Mouse (Mus musculus): ENCODE measurements around the gene Luc7l.

Luc7l gene

DNA sequence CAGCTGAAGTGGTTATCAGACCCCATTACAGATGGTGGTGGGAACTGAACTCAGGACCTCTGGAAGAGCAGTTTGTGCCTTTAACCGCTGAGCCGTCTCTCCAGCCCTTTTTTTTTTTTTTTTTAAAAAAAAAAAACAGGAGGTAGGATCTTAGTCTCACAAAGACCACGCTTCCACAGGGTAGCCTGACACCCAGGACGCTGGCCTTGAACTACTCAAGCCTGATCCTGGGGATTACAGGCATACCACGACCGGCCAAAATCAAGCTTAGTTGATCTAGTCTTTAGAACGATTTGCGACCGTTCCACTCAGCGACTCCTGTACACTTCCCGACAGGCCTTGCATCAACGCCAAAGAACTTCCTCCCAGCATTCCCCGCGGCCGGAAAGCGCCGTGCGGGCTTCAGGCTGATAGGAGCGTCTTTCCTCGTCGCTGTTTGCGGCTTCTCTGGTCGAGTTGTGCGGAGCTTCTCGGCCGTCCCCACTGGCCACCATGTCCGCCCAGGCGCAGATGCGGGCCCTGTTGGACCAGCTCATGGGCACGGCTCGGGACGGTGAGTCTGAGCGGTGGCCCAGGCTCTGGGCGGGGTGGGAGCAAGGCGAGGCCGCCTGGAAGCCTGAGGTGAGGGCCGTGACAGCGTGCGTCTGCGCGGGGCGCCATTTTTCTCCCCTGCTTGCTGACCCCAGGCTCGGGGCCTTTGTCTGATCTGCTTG is at the start of gene Luc7l:
Gene Luc7l, plus strand, starts transcription at position 358 of the 713 bp plus-strand sequence.
- peak; percentile 97 for DNase-seq (ENCODE audit: low spot score)

DNA sequence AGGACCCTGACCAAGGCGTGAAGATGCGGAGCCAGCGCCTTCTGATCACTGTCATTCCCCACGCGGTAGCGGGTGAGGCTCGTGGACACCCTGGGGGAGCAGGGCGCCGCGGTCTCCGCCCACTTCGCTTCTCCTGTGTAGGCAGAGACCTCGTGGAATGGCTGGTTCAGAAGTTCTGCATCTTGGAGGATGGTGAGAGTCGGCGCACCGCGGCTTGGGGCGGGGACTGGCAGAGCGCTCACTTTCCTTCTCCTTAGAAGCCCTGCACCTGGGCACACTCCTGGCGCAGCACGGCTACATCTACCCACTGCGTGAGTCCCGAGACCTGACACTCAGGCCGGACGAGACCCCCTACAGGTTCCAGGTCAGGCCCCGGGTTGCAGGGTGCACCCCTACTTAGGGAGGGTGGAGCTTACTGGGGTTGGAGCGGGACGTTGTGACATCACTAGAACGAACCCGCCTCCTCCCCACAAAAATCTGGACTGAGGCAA is 49.3 kb upstream of the Luc7l start:
- DNase-seq (ENCODE audit: low spot score), result no peak

DNA sequence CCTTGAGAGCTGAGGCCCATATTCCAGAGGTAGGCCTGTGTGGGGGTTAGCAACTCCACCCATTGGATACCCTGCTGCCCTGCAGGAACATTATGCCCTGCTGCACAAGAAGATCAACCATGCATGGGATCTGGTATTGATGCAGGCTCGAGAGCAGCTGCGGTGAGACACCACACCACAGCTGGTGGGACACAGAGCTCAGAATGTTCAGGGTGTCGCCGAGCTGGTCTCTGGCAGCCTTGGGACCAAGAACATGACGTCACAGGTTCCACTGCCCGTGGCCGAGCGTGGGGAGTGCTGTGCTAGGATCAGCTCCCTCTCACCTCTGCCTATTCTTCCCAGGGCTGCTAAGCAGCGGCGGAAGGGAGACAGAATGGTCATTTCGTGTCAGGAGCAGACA is 47.9 kb upstream of the Luc7l start:
- DNase-seq (ENCODE audit: low spot score), result peak; percentile 36

DNA sequence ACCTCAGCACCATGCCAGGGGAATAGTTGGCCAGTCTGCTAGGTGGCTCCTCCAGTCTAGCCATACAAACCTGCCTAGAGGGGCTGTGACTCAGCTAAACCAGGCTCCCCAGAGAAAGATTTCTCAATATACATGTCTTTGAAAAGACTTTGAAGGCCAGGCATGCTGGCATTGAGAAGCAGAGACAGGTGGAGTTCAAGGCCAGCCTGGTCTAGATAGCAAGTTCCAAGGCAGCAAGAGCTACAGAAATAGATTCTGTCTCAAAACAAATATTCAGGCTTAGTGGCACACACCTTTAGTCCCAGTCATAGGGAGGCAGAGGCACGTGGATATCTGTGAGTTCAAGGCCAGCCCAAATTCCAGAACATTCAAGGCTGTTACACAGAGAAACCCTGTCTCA is 46.3 kb upstream of the Luc7l start:
- no peak for DNase-seq (ENCODE audit: low spot score)

DNA sequence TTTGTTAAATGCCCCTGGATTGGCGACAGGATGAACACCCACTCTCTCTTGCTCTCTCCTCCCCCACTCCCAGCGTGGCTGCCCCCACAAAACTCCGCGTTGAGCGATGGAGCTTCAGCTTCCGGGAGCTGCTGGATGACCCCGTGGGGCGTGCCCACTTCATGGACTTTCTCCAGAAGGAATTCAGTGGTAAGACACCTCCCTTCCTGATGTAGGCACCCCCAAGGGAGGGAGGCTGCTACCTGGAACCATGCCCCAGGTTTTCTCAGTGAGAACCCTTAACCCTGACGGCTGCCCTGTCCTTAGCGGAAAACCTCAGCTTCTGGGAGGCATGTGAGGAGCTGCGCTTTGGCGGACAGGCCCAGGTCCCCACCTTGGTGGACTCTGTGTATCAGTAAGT is 45.0 kb upstream of the Luc7l start, which contains the start of gene Arhgdig:
Gene Arhgdig, minus strand, starts transcription at position 101 of the 400 bp plus-strand sequence.
- no peak for DNase-seq (ENCODE audit: low spot score)

DNA sequence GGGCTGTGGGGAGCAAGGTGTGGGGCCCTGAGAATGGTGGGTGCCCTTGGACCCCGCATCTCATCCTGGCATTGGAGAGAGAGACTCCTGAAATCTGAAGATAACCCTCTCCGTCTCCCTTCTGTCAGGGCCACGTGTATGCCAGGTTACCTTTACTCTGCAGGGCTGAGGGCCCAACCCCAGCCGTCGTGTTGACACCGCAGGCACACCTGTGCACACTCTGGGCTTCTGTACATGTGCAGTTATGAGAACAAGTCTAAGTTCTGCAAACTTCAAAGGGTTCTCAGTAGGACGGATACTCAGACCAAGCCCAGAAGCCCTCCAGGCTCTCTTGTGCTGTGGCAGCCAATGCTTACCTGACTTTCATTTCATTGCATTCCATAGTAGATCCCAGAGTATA is 40.5 kb upstream of the Luc7l start:
- no peak for DNase-seq (ENCODE audit: low spot score)

DNA sequence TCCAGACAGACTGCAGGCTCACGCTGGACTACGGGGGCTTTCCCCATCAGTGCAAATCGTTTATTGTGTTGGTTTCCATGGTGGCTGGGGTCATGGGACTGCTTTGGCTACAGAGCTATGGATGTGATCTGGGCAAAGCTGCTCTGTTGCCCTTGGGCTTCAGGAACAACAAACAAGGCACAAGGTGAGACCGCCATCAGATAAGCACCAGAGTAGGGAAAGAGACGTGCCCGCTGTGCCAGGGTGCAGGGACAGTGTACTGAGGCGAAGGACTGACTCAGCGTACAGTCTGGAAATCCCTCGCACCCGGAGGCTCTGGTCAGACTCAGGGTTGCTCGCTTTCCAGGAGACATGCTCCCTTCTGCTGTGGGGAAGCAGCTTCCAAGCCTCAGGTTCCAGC is 40.0 kb upstream of the Luc7l start:
- DNase-seq (ENCODE audit: low spot score), result no peak

DNA sequence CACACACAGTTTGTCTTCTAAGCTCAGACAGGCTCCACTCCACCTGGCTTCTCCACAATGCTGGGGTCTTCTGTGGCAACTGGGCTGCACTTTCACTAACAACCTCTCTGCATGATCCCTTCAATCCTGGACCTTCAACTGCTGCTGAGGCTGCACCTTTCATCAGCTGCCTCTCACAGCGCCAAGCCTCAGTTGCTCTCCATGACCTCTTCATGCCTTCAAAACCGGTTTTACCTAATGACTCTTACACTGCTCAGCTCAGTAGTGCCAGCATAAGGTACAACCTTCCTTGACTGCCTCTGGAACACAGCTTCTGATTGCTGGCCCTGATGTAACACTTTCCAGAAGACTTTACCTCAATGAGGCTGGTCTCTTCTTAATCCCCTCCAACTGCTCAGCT is 31.2 kb upstream of the Luc7l start:
- no peak for DNase-seq (ENCODE audit: low spot score)

DNA sequence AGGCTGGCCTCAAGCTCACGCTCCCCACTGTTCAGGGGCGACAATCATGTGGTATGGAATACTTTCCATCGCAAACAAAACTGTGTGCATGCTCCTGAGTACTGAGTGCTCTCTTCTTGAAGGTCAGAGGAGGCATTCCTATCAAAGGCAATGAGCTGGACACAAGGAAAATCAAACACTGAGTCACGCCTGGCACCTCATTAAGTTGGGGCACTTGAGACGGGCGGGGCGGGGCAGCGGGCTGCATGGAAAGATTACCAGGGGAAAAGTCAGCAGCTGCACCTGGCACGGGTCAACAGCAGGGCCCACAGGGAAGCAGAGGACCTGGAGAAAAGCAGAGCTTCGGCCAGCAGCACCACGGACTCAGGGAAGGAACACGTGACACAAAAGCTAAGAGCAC is 27.5 kb upstream of the Luc7l start:
- DNase-seq (ENCODE audit: low spot score), result no peak

DNA sequence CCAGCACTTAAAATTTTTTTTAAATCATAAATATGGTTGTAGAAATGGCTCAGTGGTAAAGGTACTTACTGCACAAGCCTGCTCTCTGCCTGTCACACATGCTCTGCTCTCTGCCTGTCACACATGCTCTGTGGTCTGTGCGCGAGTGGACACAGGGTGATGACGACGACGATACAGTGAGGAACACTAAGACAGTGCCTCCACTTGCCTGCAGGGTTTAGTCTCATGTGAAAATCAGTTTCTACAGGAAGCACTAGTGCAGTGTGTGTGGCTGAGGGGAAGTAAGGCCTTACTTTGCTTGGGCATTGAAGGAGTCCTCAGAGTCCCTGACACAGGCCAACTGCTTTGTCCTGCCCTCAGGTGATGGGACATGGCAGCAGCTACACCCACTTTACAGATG is 22.9 kb upstream of the Luc7l start:
- no peak for DNase-seq (ENCODE audit: low spot score)

DNA sequence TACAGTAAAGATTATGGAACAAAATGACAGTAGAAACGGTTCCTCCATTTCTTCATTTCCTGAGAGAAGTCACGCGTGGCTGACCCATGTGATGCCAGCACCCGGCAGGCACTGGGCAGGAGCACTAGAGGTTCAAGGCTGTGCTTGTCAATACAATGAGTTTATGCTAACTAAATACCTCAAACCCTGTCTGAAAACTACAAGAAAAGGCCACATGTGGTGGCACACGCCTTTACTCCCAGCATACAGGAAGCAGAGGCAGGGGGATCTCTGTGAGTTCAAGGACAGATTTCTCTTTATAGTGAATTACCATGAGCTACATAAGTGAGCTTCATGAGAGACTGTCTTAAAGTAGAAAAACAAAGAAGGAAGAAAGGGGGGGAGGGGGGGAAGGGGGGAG is 21.5 kb upstream of the Luc7l start:
- DNase-seq (ENCODE audit: low spot score), result no peak

DNA sequence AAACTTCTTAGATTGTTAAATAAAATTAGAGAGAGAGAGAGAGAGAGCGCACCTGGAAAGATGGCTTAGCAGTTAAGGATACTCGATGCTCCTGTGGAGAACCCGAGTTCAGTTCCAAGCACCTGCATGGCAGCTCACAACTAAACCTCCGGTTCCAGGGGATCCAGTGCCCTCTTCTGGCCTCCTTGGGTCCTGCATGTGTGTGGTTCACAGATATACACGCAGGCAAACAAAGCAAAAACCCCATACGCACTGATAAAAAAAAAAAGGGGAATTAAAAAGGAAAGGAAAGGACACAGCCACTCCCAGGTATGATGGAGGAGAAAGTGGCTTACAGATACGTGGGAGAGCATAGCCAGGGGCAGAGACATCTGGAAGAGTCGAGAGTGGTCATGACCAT is 19.8 kb upstream of the Luc7l start:
- no peak for DNase-seq (ENCODE audit: low spot score)

DNA sequence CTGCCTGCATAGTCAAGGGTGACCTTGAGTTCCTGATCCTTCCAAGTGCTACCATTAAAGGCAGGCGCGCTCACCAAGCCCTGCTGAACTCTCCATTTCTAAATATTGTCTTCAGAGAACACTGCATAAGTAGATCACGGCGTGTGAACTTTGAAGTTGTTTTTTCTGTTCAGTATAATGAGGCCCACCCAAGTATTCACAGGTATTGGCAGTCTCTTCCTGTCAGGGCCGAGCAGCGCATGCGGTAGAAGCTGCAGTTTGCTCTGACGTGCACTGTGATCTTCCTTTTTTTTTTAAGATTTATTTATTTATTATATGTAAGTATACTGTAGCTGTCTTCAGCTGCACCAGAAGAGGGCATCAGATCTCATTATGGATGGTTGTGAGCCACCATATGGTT is 18.3 kb upstream of the Luc7l start:
- no peak for DNase-seq (ENCODE audit: low spot score)

DNA sequence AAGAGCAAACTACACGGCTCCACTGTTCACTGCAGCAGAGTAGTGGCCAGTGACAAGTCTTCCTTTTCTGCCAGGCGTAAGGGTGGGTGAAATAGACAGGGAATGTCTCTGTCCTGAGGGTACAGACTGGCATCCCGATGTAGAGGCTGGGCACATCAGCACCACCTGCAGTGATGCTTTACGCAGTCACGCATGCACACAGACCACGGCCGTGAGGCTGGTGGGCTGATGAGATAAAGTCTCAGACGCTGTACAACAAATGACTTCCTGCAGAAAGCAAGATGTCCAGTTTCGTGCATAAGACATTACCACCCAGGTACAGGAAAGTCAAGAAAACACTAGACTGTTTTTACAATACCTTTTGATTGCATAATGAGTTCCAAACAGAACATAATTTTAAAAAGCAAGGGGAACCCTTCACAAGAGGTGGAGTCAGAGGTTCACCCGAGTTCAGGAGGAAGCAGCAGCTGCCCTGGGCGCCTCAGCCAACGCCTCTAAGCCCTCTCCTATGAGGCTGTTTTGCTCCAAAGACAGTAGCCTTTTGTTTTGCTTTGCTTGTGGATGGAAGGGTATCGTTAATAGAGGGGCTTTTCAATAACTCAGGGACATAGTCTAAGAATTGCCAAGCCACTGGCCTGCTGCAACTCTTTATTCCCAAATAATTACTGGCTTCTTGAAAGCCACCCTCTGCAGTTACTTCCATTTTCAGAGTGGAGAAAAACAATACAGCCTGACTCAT is 17.4 kb upstream of the Luc7l start:
- peak; percentile 34 for DNase-seq (ENCODE audit: low spot score)

DNA sequence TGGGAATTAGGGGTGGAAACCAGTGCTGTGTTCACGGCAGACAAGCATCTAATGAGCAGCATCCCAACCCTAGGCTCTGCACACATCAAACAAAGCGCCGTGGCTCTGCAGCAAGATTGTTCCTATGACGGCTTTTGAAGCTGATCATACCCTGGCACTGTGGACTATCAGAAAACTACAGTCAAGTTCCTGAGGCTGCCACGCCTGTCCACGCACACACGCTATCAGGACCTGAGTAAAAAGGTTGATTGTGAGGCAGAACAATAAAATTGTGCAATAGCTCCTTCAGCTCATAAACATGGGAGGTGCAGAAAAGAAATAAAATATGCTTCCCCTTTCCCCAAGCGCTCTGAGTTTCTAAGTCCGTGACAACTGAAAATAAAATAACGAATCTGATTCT is 15.0 kb upstream of the Luc7l start:
- no peak for DNase-seq (ENCODE audit: low spot score)

DNA sequence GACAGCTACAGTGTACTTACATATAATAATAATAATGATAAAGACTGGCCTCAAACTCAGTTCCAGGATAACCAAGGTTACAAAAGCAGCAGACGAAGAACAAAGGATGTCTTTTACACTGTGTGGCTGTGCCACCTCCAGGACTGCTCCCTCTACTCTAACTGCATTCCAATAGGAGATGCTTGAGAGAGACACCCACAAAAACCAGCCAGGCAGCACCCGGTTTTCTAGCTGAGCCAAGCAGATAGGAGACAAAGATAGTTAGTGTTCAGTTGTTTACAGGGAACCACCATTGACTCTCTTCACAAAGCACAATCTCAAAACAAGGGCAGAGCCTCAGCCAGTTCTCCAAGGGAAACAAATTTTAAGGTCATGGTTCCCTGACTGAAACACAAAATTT is 13.1 kb upstream of the Luc7l start:
- no peak for DNase-seq (ENCODE audit: low spot score)

DNA sequence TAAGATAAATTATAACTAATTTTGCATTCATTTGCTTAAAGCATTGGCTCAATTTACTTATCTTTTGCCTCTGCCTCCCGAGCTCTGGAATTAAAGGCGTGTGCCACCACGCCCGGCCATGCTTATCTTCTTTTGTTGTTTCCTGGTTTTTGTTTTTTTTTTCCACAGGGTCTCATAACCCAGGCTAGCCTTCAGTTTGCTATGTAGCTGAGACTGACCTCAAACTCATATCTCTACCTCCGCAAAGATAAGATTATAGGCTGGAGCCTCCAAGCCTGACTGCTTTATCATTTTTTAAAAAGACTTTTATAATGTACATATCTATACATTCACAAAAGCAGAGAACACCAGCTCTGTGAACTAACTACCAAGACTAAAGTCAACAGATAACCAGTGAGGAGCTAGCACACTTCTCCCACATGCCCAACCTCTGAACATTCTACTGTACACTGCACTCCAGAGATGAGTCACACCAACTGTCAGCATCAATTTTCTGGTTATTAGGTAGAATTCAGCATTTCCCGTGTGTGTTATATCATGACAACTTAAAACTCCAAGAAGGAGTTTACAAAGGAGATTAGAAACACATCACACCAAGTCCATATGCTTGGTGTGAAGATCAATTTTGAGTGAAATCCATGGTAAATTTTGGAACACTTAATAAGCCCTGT is 12.4 kb upstream of the Luc7l start:
- no peak for DNase-seq (ENCODE audit: low spot score)

DNA sequence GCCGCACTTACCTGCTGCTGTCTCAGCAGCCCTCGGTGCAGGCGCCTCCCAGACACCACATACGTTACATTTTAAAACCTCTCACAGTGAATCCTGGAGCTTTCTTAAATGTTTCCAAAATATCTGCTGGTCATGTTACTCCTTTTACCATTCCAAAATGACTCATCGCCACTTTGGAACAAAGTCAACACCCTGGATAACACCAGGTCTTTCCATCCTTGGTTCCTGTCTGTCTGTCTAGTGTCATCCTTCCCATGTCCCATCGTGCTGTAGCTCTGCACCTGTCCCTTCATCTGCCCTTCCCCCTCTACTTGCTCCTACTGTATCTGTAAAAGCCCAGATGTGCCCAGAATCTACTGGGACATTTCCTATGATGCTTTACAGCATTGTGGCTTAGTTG is 11.7 kb upstream of the Luc7l start:
- DNase-seq (ENCODE audit: low spot score), result no peak

DNA sequence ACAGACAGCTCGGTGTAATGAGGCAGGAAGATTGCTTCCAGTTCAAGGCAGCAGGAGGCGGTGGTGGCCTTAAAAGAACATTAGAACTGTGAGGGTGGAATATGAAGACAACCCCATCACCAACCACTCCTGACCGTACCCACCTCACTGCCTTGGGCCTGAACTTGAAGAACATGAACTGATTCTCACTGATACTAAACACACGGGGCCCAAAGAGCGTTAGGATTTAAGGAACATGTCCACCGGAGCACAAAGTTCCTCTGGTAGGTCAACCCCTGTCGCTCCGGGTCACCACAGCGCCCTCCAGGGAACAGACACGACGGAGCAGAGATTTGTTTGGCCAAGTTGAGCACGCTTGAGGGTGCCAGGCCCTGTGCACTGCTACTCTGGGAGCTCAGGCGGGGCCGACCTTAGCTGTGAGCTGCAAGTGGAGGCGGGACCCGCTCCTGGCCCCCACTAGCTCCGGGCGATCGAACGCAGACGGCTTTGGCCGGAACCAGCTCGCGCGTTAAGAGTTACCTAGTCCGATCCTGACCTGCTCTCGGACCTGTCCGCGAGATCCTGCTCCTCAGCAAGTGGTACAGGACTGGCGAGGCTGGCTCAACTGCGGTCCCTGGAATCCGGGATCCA is 9.1 kb upstream of the Luc7l start:
- DNase-seq (ENCODE audit: low spot score), result peak; percentile 73

DNA sequence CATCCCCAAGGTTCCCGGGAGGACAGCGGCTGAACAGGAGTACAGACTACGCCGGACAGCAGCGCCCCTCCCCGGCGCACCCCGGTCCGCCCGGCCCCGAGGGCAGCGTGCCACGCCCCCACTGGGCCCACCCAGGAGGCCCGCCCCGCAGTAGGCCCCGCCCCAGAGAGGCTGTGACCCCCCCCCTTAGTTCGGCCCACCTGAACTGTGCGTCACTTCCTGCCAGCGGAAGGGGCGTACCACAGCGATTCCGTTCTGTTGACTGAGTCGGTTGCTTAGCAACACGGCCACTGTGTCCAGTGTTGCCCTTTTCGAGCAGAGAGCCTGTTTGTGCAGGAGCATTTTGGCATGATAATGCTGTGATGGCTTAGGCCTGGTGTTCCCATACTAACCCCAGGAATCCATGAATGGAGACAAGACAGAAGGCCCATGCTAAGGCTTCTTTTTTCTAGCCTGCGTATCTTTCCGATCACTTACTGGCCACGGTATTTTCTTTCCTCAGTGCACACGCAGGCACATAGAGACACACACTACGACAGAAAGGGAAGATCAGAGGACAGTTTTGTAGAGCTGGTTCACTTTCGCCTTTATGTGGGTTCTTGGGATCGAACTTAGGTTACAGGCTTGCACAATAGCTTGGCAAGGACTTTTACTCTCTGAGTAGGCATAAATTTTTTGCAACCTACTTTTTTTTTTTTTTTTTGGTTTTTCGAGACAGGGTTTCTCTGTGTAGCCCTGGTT is 8.4 kb upstream of the Luc7l start, which contains the start of gene Fam234a:
Gene Fam234a, minus strand, starts transcription at position 142 of the 741 bp plus-strand sequence.
- peak; percentile 97 for DNase-seq (ENCODE audit: low spot score)

DNA sequence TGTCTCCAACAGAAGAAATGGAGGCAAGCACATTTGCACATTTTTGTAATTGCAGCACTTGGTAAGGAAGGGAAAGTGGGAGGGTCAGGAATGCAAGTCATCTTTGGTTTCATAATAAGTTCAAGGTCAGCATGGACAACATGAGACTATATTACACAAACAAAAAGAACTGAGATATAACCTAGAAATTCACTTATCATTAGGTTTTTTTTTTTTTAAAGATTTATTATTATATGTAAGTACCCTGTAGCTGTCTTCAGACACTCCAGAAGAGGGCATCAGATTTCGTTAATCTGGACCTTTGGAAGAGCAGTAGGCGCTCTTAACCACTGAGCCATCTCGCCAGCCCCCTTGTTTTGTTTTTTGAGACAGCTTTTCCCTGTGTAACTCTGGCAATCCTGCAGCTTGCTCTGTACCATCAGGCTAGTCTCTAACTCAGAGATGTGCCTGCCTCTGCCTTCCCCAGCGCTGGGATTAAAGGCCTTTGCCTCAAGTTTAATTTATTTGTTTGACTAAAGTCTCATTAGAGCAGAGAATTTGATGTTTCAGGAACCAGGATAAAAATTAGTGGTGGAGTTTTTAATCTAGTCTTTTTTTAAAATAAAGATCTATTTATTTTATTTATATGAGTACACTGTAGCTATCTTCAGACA is 684 bp upstream of the Luc7l start:
- DNase-seq (ENCODE audit: low spot score), result no peak
